Mouse (Mus musculus) E14TG2a.4 (cell line): ENCODE measurements around the gene Bri3.

Experiments
- CTCF ChIP-seq: conservative IDR thresholded peaks from 2 replicates; pipeline ENCODE4 v1.5.1; 2014; ENCODE audit warnings: low read length
- NANOG ChIP-seq: IDR thresholded peaks from 2 replicates; pipeline ENCODE4 v1.6.1; 2014; ENCODE audit warnings: borderline replicate concordance, low read length, mixed read lengths

DNA sequence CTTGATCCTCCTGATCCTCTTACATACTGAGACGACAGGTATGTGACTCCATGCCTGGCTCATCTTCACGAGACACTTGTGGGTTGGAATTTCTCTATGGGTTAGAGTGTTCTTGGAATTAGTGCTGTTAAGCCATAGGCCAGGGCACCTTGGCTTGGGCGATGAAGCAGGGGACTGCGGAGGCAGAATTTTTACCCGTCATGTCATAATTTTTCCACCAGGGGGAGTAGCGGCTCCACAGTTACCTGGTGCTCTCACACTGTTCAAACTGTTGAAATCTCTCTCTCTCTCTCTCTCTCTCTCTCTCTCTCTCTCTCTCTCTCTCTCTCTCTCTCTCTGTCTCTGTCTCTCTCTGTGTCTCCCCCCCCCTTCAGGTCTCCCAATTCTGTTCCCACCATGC lies 143.6 kb downstream of the Bri3 start:
- peak; percentile 55 for TF ChIP-seq CTCF
- no peak for TF ChIP-seq NANOG
